Mouse (Mus musculus): ENCODE results near the gene Dnajc13. TPM values are rescaled to one million over a fixed set of nuclear protein-coding genes. Genes with fewer than 3 reads are reported as not detected.

Gene Dnajc13
- total RNA-seq, 2 experiments from 2014 or later, result 29.7 to 32.1 TPM

DNA sequence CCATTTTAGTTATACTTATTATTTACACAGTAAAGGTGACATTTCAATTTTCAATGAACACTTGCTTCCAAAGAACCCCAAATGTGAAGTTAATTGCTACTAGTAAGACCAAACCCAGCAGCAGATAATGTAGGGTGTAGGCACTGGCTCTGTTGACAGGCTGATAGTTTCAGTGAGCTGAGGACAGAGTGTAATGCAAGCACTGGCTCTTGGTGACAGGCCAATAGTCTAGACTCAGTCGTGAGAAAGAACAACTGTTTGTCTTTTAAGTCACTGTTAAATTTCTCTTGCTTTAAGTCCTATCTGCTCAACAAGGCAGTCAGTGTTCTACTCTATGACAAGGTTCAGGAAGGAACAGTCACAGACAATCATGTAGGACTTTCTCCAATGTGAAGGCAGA, 69.4 kb downstream of the Dnajc13 start:
- intact Hi-C loops (cut with DNase I), result no loop called here
- no peak for TF ChIP-seq CTCF (IDR thresholded peaks at IDR 0.05)
- DNase-seq, result no peak
- Histone ChIP-seq H3K4me3 (no peak overlapping the region), H3K27ac (peak overlapping the region; percentile 54)

DNA sequence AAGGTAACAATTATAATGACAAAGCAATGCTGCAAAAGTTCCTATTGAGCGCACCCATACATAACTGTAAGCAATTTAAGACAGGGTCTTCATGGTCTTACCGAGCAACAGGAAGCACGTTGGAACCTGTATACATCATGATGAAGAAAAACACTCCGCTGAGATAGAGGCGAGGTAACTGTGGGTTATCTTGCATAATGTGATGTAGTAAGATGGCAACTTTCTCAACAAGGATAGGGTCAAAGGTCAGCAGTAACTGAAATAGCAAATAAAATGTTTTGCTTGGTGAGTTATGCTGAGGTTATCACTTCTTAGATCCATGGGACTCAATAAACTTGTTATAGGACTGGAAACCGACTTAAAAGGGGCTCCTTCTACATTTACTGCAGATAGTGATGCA, 70.2 kb downstream of the Dnajc13 start:
- no peak overlapping the region for H3K4me3 ChIP-seq
- DNase-seq, result no peak
- intact Hi-C loops (cut with DNase I), result no loop called here
- TF ChIP-seq CTCF (IDR thresholded peaks at IDR 0.05), result no peak
- H3K27ac ChIP-seq, result no peak overlapping the region

DNA sequence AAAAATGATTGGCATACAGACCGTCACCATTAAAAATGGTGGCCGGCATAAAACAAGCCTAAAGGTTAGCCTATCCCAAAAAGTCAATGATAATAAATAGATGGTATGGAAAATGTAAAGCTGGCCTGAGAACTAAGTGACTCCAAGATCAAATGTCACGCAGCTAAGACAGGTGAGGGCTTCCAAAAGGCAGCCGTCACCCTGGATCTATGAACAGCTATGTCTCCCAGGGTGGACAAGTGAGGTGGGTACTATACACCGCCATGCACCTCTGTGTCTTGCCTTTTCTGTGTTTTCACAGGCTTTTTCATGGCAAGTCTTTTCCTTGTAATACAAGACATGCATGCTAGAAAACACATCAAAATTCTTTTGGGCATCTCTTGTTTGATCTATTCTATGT, 73.1 kb downstream of the Dnajc13 start:
- intact Hi-C loops (cut with DNase I), result no loop called here
- DNase-seq, result no peak

DNA sequence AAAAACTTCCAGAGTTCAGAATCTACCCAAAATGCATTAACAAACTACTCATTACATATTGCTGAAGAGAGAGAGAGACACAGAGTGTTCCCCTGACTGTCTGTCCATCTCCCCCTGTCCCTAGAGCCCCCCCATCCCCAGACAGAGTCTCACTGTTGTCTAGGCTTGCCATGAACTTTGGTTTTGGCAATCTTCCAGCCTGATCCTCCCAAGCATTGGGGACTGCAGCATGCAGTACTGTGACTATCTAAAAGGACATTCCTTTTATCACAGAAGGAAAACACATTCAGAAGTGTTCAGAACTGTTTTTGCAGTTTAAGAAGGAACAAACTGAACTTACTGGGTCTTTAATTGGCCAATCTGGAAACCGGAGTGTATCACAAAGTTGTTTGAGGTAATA, 74.0 kb downstream of the Dnajc13 start:
- no peak for TF ChIP-seq CTCF (IDR thresholded peaks at IDR 0.05)
- H3K27ac ChIP-seq, result no peak overlapping the region

More for the DNA sequence above, 73.1 kb downstream of the Dnajc13 start:
- TF ChIP-seq CTCF (IDR thresholded peaks at IDR 0.05), result no peak
- Histone ChIP-seq H3K27ac (no peak overlapping the region), H3K4me3 (no peak overlapping the region)

GRCm38 (mm10) chr9:104187028-104187427, 75.7 kb downstream of the Dnajc13 start:
- DNase-seq, result no peak
- H3K27ac ChIP-seq, result no peak overlapping the region
- intact Hi-C loops (cut with DNase I), result no loop called here
- no peak for TF ChIP-seq CTCF (IDR thresholded peaks at IDR 0.05)
- no peak overlapping the region for H3K4me3 ChIP-seq

More for the DNA sequence above, 74.0 kb downstream of the Dnajc13 start:
- DNase-seq, result no peak
- intact Hi-C loops (cut with DNase I), result no loop called here
- no peak overlapping the region for H3K4me3 ChIP-seq

- intact Hi-C loops (cut with DNase I), result no loop called here
- H3K27ac ChIP-seq, result peak overlapping the region; percentile 56
- peak; percentile 37 for DNase-seq
- TF ChIP-seq CTCF (IDR thresholded peaks at IDR 0.05), result no peak
- no peak overlapping the region for H3K4me3 ChIP-seq
These were observed 79.5 kb downstream of the Dnajc13 start for GRCm38 (mm10) chr9:104183181-104183580.

GRCm38 (mm10) chr9:104182328-104182727, 80.4 kb downstream of the Dnajc13 start:
- no peak overlapping the region for H3K4me3 ChIP-seq
- TF ChIP-seq CTCF (IDR thresholded peaks at IDR 0.05), result no peak
- DNase-seq, result no peak
- intact Hi-C loops (cut with DNase I), result no loop called here
- peak overlapping the region; percentile 56 for H3K27ac ChIP-seq

- H3K4me3 ChIP-seq, result no peak overlapping the region
- no peak for TF ChIP-seq CTCF (IDR thresholded peaks at IDR 0.05)
- intact Hi-C loops (cut with DNase I), result no loop called here
- H3K27ac ChIP-seq, result no peak overlapping the region
- no peak for DNase-seq
These were observed 81.1 kb downstream of the Dnajc13 start for GRCm38 (mm10) chr9:104181626-104182025.

GRCm38 (mm10) chr9:104180046-104180445, 82.7 kb downstream of the Dnajc13 start:
- no peak overlapping the region for H3K27ac ChIP-seq
- no peak for DNase-seq
- H3K4me3 ChIP-seq, result no peak overlapping the region
- TF ChIP-seq CTCF (IDR thresholded peaks at IDR 0.05), result no peak
- intact Hi-C loops (cut with DNase I), result no loop called here

DNA sequence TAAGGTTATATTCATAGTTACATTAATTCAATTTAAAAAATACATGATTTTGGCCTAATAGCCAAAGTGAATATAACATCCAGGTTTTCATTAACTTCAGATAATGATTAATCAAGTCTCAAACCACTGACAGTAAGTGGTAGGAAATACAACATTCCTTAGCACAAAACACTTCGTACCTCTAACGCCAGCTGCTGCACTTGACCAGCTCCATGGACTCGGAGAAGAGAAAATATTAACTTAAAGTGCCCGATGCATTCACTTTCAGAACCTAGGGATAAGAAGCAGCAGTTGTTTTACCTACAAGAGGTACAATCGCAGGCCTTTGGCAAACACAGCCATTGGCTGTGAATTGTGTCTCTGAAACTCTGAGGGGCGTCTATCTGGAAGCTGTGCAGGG, 90.4 kb downstream of the Dnajc13 start:
- TF ChIP-seq CTCF (IDR thresholded peaks at IDR 0.05), result no peak
- H3K27ac ChIP-seq, result no peak overlapping the region
- intact Hi-C loops (cut with DNase I), result no loop called here
- no peak overlapping the region for H3K4me3 ChIP-seq
- no peak for DNase-seq

GRCm38 (mm10) chr9:104171651-104172050, 91.1 kb downstream of the Dnajc13 start:
- no peak for TF ChIP-seq CTCF (IDR thresholded peaks at IDR 0.05)
- no peak for DNase-seq
- intact Hi-C loops (cut with DNase I), result no loop called here
- Histone ChIP-seq H3K27ac (no peak overlapping the region), H3K4me3 (no peak overlapping the region)

GRCm38 (mm10) chr9:104169986-104170385, 92.7 kb downstream of the Dnajc13 start:
- intact Hi-C loops (cut with DNase I), result no loop called here
- no peak overlapping the region for H3K4me3 ChIP-seq
- H3K27ac ChIP-seq, result no peak overlapping the region
- TF ChIP-seq CTCF (IDR thresholded peaks at IDR 0.05), result no peak
- no peak for DNase-seq

DNA sequence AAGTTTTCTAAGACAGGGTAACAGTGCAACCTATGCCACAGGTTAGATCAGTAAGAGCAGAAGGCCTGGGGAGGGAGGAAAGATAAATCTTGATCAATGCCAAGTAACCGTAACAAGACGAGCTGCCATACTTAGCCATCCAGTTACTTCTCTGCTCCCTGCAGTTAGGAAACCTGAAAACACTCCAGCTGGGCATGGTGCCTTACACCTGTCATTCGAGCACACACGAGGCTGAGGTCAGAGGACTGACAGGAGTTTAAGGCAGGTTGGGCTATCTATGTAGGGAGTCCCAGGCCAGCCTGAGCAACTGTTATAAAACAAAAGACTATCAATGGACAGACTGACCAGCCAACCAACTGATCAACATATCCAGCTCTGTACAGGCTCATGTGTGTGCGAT, 96.8 kb downstream of the Dnajc13 start:
- peak; percentile 87 for DNase-seq
- Histone ChIP-seq H3K27ac (peak overlapping the region; percentile 48), H3K4me3 (no peak overlapping the region)
- intact Hi-C loops (cut with DNase I), result no loop called here
- no peak for TF ChIP-seq CTCF (IDR thresholded peaks at IDR 0.05)

DNA sequence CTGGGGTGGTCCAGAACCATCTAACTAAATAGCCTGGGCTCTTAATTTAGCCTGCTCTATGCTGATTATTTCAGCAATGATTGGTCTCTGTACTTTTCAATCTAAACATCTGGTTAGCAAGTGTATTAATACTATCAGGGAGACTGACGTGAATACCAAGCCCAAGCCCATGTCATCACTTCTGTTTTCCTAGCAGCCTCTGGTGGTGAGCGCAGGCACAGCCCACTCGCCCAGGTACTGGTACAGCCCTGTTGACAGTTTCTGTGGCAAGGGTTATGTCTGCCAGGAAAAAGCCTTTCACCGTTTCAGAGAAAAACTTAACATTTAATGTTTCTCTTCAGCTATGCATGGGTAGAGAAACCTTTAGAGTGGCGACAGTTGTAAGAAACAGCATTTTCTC, 98.5 kb downstream of the Dnajc13 start:
- TF ChIP-seq CTCF (IDR thresholded peaks at IDR 0.05), result no peak
- DNase-seq, result no peak
- Histone ChIP-seq H3K27ac (no peak overlapping the region), H3K4me3 (no peak overlapping the region)
- intact Hi-C loops (cut with DNase I), result no loop called here

DNA sequence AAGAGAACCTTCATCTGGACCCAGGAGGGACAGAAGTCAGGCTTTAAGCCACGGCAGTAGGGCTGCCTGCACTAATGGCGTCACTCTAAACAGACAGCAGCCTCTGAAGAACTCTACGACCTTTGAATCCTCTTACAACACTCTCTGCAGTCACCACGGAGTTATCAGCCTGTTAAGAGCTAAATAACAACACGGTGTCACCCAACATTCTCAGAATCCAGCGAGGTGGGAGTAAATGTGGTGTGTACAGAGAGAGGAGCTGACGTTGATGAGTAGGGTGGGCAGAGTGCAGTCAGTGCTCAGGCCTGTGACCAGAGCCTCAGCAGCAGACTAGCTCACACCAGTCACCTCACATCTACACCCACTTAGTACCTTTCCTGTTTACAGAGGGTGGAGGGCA, 101.6 kb downstream of the Dnajc13 start:
- Histone ChIP-seq H3K27ac (no peak overlapping the region), H3K4me3 (no peak overlapping the region)
- intact Hi-C loops (cut with DNase I), result no loop called here
- no peak for DNase-seq
- no peak for TF ChIP-seq CTCF (IDR thresholded peaks at IDR 0.05)

Measured in gastrocnemius, adult 2 months (tissue).